Mouse (Mus musculus) spleen, postnatal 36 days (tissue): Measurements from ENCODE around the gene Pi4k2a.

ENCODE experiments used
- DNase-seq, 2 experiments: peaks; one replicate each; pipeline ENCODE4 v3.0.0; 2022; ENCODE audit warnings: low spot score in 2 of 2, mixed read lengths in 1 of 2

Gene Pi4k2a

GRCm38 (mm10) chr19:42089748-42090595 is at the start of gene Pi4k2a:
Pi4k2a (plus strand) TSS chr19:42090470.
- DNase-seq: peak; percentile 100

GRCm38 (mm10) chr19:42043988-42044387 is 46.3 kb upstream of the Pi4k2a start:
- no peak for DNase-seq

DNA sequence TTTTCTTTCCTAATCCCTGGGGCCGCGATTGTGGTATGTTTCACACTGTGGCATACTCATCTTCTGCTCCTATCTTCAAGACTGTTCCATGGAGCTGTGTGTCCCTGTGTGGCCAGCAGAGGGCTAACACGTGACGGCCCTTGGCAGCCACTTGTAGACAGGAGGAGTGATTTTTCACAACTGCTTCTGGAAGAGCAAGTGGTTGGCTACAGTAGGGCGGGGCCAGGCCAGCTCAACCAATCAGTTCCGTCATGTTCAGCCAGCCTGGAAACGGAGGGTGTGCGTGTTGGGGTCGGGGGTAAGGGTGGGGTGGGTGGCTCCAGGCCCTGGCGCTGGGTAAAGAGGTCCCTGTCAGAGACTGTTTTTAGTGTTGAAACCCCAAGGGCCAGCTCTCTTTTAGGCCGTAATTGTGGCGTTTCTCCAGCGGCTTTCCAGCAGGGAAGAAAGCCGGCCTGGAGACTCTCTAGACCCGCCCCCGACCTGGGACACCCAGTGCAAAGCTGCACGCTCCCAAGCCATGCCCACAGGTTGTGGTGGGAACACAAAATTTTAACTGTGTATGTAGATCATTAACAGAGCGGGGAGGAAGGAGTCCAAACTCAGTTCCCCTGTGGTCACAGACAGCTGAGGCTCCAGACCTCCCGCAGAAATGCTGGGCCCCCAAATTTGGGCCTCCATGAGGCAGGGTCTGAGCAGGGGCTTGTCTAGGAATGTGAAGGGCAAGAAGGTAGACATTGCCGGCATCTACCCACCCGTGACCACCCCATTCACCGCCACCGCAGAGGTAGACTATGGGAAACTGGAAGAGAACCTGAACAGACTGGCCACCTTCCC is 44.8 kb upstream of the Pi4k2a start, which contains the start of gene Hoga1:
Gene Hoga1 (plus strand): TSS at position 342 of the 834 bp plus-strand sequence.
- peak; percentile 34 to 58 for DNase-seq

- DNase-seq: no peak
Measured at GRCm38 (mm10) chr19:42050251-42050650, 40.0 kb upstream of the Pi4k2a start.

DNA sequence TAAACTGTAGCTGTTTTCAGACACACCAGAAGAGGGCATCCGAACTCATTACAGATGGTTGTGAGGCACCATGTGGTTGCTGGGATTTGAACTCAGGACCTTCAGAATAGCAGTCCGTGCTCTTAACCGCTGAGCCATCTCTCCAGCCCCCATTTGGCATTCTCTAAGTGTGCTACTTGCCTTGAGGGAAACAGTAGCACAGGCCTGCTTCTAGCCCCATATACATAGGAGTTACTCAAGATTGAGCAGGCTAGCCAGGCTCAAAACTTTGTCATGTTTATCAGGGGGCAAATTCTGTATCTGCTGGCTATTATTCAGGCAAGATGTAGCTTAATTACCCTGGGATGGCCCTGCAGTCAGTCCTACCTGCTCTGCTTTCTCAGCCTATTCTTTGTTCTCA is 38.9 kb upstream of the Pi4k2a start:
- DNase-seq: no peak

GRCm38 (mm10) chr19:42051948-42052347 is 38.3 kb upstream of the Pi4k2a start, which contains the start of gene 4933411K16Rik:
4933411K16Rik (plus strand) TSS chr19:42052248.
- no peak for DNase-seq

DNA sequence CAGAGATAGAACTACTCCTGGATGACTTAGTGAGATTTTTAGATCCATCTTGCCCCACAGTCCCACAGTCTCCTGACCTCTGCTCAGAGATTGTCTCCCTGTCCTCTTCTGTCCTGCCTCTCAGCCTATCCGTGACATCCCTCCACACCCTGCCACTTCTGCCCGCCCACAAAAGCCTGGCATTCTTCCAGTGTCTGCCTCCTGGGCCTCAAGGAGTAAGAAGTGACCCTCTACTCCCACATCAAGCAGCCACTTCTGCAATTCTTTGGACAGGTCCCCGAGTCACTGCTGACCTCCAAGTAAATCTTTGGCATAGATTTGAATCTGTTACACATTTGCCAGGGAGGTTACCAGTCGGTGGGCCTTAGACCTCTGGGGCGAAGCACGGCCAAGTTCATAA is 36.0 kb upstream of the Pi4k2a start:
- no peak for DNase-seq

DNA sequence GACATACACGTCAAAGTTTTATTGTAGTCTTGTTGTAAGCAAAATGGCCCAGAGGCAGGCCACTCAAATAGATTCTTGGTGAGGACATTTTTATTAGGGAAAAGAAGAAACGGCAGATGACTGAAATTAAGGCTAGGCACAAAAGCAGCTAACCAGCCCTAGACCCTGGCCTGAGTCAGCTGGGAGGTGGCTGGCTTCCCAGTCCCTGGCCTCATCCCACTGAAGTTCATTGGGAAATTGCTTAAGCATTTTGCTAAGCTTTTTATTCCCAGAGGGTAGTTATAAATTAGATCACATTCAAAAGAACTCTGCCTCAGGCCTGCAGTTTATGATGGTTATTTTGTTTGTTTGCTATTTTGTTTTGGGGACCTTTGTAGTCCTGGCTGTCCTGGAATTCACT is 34.4 kb upstream of the Pi4k2a start:
- no peak for DNase-seq

DNA sequence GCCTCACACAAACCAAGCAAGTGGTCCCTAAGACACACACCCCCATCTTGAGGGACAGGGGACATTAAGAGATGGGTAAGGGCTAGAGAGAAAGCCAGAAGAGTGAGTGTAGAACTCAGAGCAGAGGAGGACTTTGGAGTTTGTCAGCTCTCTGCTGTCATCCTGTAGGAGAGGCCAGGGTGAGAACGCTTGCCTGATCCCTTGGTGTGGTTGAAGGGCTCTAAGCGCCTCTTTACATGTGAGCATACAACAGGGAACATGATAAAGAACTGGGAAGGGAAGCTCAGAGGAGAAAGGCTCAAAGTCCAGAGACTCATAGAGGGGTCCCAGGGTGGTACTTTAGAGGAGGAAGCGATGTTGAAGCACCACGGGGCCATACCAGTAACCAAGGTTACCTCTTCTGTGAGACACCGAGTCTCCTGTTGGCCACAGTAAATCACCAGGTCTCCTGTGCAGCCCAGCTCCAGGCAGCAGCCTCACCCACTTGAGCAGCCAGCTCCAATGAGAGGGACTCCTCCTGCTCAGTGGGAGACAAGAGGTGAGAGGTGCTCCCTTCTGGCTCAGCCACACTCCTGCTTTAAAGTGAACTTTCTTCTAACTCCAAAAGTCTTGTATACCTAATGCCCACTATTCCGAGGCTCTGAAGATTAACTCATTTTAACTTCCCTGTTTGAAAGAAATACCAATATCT is 33.4 kb upstream of the Pi4k2a start:
- no peak for DNase-seq

DNA sequence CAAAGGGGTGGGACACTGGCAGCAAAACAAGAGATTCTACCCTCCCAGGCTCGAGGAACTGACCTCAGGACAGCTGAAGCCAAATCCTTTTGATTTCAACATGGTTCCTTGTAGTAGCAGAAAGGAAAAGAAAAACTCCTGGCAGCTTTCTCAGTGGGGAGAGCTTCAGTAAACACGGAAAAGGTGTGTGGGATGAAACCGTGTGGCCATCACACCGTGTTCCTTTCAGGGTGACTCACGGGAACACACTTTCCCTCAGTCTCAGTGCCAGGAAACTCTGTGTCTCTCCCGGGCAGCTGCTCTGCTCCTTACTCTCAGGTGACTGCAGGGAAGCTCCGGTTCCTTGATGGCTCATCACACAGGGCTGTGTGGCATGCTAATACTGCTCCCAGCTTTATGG is 31.8 kb upstream of the Pi4k2a start:
- no peak for DNase-seq

DNA sequence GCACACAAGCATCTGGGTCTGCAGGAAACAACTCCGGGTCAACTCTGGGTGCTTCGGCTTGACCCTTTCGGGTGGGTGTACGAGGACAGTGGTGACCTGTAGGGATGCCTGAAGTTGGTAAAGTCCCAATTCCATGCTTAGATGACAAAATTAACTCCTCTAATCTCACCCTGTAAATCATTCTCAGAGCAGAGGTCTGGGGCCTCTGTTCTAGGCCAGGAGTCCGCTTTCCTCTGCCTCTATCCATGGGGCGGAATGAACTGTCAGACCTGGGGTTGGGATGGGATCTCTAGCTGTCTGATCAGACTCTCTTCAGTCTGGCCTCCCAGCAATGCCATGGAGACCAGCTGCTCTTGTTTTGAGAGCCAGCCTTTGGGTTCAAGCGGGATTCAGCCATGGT is 28.8 kb upstream of the Pi4k2a start:
- DNase-seq: no peak

GRCm38 (mm10) chr19:42068441-42069240 is 21.6 kb upstream of the Pi4k2a start:
- no peak for DNase-seq

DNA sequence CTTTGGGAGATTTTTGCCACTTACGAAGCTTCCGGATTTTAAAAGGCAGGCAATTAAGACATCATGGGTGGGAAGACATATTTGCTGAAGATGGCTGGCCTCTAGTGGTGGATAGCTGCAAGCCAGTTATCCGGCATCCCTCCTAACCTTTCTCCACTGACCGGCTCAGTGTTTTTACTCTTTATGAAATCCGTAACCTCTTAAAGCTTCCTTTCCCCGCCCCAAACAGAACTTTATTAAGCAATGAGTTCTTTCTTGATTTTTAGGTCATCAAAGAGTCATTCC is 21.1 kb upstream of the Pi4k2a start:
- no peak for DNase-seq

DNA sequence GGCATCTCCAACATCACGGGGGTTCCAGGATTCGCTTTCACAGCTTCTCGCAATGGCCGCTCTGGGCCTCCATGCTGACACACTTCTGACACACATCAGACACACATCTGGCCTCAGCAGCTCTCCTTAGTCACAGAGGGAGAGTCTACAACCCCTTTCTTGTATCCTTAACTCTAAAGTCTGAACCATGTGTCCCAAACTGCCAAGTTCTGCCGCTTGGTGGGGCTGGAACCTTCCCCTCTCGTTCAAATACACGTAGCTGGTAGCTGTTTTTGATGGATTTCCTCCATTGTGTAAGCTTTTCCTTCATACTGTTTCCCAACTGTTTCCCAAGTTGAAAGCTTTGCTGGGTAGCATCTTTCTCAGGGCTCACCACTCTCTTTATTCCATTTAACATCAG is 19.0 kb upstream of the Pi4k2a start:
- DNase-seq: no peak

- no peak for DNase-seq
Measured at GRCm38 (mm10) chr19:42071886-42072608, 18.2 kb upstream of the Pi4k2a start.

DNA sequence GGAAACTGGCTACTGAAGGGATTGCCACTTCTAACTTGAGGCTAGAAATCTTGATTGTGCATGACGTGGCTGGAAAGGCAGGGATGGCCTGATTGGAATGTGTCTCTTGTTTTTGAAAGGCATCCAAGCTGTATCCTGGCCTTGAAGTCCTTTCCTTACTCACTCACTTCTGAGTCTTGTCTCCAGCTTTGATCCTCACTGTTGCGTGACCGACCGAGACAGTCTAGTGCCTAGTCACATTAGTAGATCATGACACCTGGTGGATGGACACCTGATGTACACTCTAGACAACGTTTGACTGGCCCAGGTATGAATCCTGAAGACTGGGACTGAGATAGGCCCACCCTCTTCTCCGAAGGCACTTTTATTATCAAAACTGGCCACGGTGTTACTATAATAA is 17.5 kb upstream of the Pi4k2a start:
- DNase-seq: no peak

DNA sequence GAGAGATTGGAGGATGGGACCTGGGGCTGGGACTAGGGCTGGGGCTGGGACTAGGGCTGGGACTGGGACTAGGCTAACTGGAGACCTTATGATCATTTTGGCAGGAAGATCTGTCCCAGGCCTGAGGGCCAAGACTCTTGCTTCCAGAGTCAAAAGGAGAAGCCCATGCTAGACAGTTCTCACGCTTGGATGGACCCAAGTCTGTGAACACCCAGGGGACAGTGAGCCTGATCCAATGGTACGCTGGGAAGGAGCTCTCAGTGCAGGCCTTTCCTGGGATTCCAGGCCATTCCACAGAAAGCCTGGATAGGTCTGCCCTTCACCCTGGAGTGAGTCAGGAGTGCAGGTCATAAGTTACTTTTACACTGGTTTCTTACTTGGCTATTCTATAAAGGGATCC is 15.2 kb upstream of the Pi4k2a start:
- DNase-seq: no peak

- no peak for DNase-seq
Measured at GRCm38 (mm10) chr19:42075992-42076391, 14.3 kb upstream of the Pi4k2a start.

GRCm38 (mm10) chr19:42078566-42078965 is 11.7 kb upstream of the Pi4k2a start:
- DNase-seq: no peak

DNA sequence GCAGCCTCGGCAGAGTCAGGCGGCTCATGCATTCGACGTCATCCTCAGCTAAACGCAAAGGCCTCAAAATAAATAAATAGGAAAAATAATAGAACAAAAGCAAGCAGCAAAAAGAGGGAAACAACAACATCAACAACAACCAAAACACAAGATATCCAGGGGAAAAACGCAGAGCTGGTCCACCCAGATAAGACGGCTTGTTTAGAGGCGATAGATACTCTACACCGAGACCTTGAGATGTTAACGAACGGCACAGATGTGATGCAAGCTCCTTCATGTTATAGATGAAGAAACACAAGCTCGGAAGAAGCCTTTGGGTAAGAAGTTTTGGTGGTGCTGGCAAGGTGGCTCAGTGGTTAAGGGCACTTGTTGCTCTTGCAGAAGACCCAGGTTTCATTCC is 11.3 kb upstream of the Pi4k2a start:
- DNase-seq: no peak

- no peak for DNase-seq
Measured at GRCm38 (mm10) chr19:42079950-42080349, 10.3 kb upstream of the Pi4k2a start.
